Mouse (Mus musculus) embryonic fibroblast, embryonic 13.5 days (primary cell): ENCODE data around the gene Hoxa5. TPM values are rescaled to one million over a fixed set of nuclear protein-coding genes. Genes with fewer than 3 reads are reported as not detected.

Experiments
- H3K27ac ChIP-seq: 2 replicates; pipeline ENCODE4 v1.5.1; 2012; ENCODE audit warnings: low read length, control low read depth, inconsistent platforms; ENCODE audit not compliant: insufficient read depth
- H3K4me1 ChIP-seq: 2 replicates; pipeline ENCODE4 v1.6.1; 2011; ENCODE audit warnings: low read length; ENCODE audit not compliant: control insufficient read depth, insufficient read depth
- H3K4me3 ChIP-seq: 2 replicates; pipeline ENCODE4 v1.5.1; 2011; ENCODE audit warnings: mild to moderate bottlenecking, control low read depth, low read length; ENCODE audit not compliant: insufficient read depth
- CTCF ChIP-seq: IDR thresholded peaks from 2 replicates; pipeline ENCODE4 v1.5.1; 2011; ENCODE audit warnings: mild to moderate bottlenecking, control low read depth, low read length, moderate library complexity, borderline replicate concordance; ENCODE audit not compliant: insufficient read depth
- POLR2A ChIP-seq: IDR thresholded peaks from 2 replicates; pipeline ENCODE4 v1.6.1; 2011; ENCODE audit warnings: low read depth, mild to moderate bottlenecking, control low read depth, low read length, moderate library complexity
- polyA plus RNA-seq: library from polyadenylated mRNA; stranded (reverse); fragments of >200 nt; gene quantifications from 2 replicates; pipeline ENCODE4 v1.2.4, GENCODE M21; 2011; ENCODE audit warnings: low read depth; ENCODE audit not compliant: missing spikeins, insufficient read length

The Hoxa5 gene
- polyA plus RNA-seq, 1 experiment: 11.9 TPM

GRCm38 (mm10) chr6:52201269-52201668, 3.1 kb downstream of the Hoxa5 start:
- no peak overlapping the region for H3K4me3 ChIP-seq
- peaks cover under 1% of the 10 kb centered on the region; the same call in 1 of the 2 replicates for H3K4me1 ChIP-seq
- TF ChIP-seq CTCF (no peak), POLR2A (no peak)
- H3K27ac ChIP-seq: peak overlapping the region; percentile 38; the same call in 1 of the 2 replicates

- Histone ChIP-seq H3K4me1 (peaks cover 3% of the 10 kb centered on the region; the same call in 1 of the 2 replicates), H3K4me3 (no peak overlapping the region; the same call in 1 of the 2 replicates), H3K27ac (peak overlapping the region; percentile 38; the same call in 1 of the 2 replicates)
- no peak for TF ChIP-seq CTCF
- TF ChIP-seq POLR2A: no peak
Measured at GRCm38 (mm10) chr6:52200751-52201250, 3.6 kb downstream of the Hoxa5 start.

- Histone ChIP-seq H3K27ac (peak overlapping the region; percentile 24; the same call in 1 of the 2 replicates), H3K4me1 (peaks cover 3% of the 10 kb centered on the region; the same call in 1 of the 2 replicates), H3K4me3 (peak overlapping the region; percentile 10)
- TF ChIP-seq POLR2A (no peak), CTCF (no peak)
Measured at GRCm38 (mm10) chr6:52200073-52200750, 4.2 kb downstream of the Hoxa5 start.

- Histone ChIP-seq H3K4me3 (no peak overlapping the region), H3K27ac (0 out of 2 replicates have a peak overlapping the region, but pooled peaks have one; percentile 27), H3K4me1 (peaks cover 5% of the 10 kb centered on the region)
- TF ChIP-seq POLR2A (no peak), CTCF (0 out of 2 replicates have a peak, but pooled peaks have one; percentile 25)
Measured at GRCm38 (mm10) chr6:52197271-52197670, 7.1 kb downstream of the Hoxa5 start.

GRCm38 (mm10) chr6:52196811-52197210, 7.6 kb downstream of the Hoxa5 start:
- TF ChIP-seq POLR2A (no peak), CTCF (no peak)
- Histone ChIP-seq H3K4me1 (peaks cover 5% of the 10 kb centered on the region), H3K4me3 (no peak overlapping the region), H3K27ac (peak overlapping the region; percentile 27; the same call in 1 of the 2 replicates)

GRCm38 (mm10) chr6:52194690-52195089, 9.7 kb downstream of the Hoxa5 start:
- H3K27ac ChIP-seq: no peak overlapping the region
- no peak for TF ChIP-seq CTCF
- TF ChIP-seq POLR2A: no peak
- H3K4me1 ChIP-seq: peaks cover 8% of the 10 kb centered on the region
- no peak overlapping the region for H3K4me3 ChIP-seq

GRCm38 (mm10) chr6:52191860-52192550, 12.4 kb downstream of the Hoxa5 start:
- Histone ChIP-seq H3K4me1 (peaks cover 10% of the 10 kb centered on the region), H3K27ac (peak overlapping the region; percentile 59; the same call in 1 of the 2 replicates), H3K4me3 (peak overlapping the region; percentile 61)
- TF ChIP-seq CTCF (no peak), POLR2A (peak; percentile 60)

GRCm38 (mm10) chr6:52190906-52191810, 13.2 kb downstream of the Hoxa5 start, which contains the start of gene Hoxa4:
TSS of gene Hoxa4 (minus strand) at chr6:52191753.
- Histone ChIP-seq H3K4me1 (peaks cover 9% of the 10 kb centered on the region), H3K27ac (peak within 1 kb of the TSS; percentile 59), H3K4me3 (peak within 1 kb of the TSS; percentile 61)
- TF ChIP-seq POLR2A: no peak
- TF ChIP-seq CTCF: no peak

- TF ChIP-seq CTCF (no peak), POLR2A (no peak)
- peaks cover 11% of the 10 kb centered on the region for H3K4me1 ChIP-seq
- peak overlapping the region; percentile 24; the same call in 1 of the 2 replicates for H3K4me3 ChIP-seq
- H3K27ac ChIP-seq: peak overlapping the region; percentile 39
Measured at GRCm38 (mm10) chr6:52190410-52190809, 14.0 kb downstream of the Hoxa5 start.

GRCm38 (mm10) chr6:52189909-52190308, 14.5 kb downstream of the Hoxa5 start:
- TF ChIP-seq POLR2A (no peak), CTCF (no peak)
- peaks cover 11% of the 10 kb centered on the region for H3K4me1 ChIP-seq
- H3K4me3 ChIP-seq: no peak overlapping the region
- H3K27ac ChIP-seq: peak overlapping the region; percentile 3; the same call in 1 of the 2 replicates
